Mouse (Mus musculus) retina, postnatal 1 day (tissue): ENCODE data around the gene Elf2.
"Not testable (repeated sequence)": the region's sequence is repeated elsewhere in the genome, so short reads cannot be mapped to it uniquely, and the experiment has no call there.

ENCODE experiments used
- DNase-seq: peaks from one replicate; pipeline ENCODE4 v3.0.0-alpha.2; 2012

Gene Elf2

GRCm38 (mm10) chr3:51358660-51359557 is 18.4 kb upstream of the Elf2 start:
- peak; percentile 70 for DNase-seq

- DNase-seq: peak; percentile 64
Measured at GRCm38 (mm10) chr3:51358181-51358580, 17.7 kb upstream of the Elf2 start.

DNA sequence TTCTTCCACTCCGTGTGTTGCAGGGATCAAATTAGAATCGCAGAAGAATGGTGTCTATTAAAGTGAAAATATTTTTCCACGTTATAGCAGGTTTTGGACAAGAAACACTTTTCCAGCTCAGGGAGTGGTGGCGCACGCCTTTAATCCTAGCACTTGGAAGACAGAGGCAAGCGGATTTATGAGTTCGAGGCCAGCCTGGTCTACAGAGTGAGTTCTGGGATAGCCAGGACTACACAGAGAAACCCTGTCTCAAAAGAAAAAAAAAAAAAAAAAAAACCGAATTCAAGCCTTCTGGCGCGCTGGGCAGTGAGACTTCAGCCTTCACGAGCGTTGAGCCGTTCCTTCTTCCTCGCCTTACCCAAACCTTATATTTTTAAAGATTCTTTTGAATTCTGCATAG is 17.2 kb upstream of the Elf2 start:
- no peak for DNase-seq

GRCm38 (mm10) chr3:51357078-51357477 is 16.6 kb upstream of the Elf2 start:
- DNase-seq: no peak

DNA sequence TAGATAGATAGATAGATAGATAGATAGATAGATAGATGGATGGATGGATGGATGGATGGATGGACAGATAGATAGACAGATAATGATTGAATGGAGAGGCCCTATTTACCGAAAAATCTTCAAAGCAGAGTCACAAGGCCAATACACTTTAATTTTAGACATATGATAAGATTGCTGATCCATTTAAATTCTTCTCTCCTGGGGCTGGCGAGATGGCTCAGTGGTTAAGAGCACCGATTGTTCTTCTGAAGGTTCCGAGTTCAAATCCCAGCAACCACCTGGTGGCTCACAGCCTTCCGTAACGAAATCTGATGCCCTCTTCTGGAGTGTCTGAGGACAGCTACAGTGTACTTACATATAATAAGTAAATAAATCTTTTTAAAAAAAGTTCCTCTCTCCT is 14.5 kb upstream of the Elf2 start:
- not testable (repeated sequence) for DNase-seq

- no peak for DNase-seq
Measured at GRCm38 (mm10) chr3:51354034-51354427, 13.6 kb upstream of the Elf2 start.

GRCm38 (mm10) chr3:51353325-51354033 is 13.0 kb upstream of the Elf2 start:
- DNase-seq: peak; percentile 62

DNA sequence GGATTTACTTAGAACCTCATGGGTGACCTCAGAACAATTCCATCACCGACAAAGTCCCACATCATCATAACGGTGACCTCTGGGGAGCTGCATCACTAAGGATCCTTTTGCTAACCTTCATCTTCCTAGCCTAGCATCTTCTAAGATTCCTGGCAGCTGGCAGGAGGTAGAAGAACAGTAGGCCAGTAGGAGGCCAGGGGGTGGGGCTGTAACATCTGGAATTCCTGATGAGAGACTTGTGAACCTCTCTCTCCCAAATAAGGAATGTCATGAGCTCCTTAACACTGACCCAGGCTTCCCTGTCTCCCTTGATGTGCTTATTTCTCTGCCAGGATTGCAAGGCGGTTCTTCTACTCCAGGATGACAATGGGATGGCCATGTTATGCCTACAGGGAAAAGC is 10.3 kb upstream of the Elf2 start:
- no peak for DNase-seq

GRCm38 (mm10) chr3:51348646-51349238 is 8.3 kb upstream of the Elf2 start:
- no peak for DNase-seq

GRCm38 (mm10) chr3:51345017-51345416 is 4.6 kb upstream of the Elf2 start:
- not testable (repeated sequence) for DNase-seq

DNA sequence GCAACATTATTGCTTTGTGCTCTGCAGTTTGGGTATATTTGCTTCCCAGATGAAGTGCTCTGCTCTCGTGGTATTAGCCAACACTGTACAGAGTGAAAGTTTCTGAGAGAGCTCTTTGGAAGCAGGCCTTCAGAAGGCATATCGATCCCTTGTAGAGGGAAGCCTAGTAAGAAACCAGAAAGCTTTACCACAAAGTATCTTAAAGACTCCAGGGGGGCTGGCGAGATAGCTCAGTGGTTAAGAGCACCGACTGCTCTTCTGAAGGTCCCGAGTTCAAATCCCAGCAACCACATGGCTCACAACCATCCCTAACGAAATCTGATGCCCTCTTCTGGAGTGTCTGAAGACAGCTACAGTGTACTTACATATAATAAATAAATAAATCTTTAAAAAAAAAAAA is 3.7 kb upstream of the Elf2 start:
- DNase-seq: not testable (repeated sequence)

- DNase-seq: no peak
Measured at GRCm38 (mm10) chr3:51343260-51343659, 2.8 kb upstream of the Elf2 start.

- no peak for DNase-seq
Measured at GRCm38 (mm10) chr3:51342152-51342551, 1.7 kb upstream of the Elf2 start.

- peak; percentile 94 for DNase-seq
Measured at GRCm38 (mm10) chr3:51341268-51342081, 1.0 kb upstream of the Elf2 start.

DNA sequence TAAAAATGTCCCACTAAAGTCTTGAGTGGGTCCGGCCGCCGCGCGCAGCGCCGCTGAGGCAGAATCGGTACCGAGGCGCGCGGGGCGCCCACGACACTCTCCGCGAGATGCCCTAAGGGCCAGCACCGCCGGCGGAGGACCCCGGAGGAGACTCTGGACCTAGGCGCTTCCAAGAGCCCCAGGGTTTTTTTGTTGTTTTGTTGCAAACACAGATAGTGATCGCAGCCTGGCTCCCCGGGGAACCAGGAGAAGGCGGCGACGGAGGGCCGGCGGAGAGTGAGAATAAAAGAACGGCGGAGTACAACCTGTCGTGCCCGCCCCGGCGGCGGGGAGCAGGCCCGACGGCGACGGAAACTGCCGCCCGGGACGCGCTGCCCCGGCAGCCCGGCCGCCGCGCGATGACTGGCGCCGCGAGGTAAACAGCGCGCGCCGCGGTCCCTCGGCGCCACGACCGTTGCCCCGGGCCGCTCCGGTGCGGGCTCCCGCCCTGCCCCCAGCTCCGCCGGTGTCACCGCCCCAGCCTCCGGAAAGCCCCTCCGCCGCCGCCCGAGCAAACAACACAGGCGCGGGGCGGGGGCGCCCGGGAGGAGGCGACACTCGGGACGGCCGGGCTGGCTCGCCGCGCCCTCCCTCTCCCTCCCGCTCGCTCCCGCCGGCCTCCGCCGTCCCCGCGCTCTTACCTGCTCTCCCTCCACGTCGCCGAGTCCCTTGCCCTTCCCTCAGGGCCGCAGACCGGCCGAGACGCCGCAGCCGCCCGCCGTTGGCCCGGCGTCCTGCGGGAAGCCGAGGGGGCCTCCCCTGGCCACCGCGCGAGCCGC is 520 bp downstream of the Elf2 start:
- DNase-seq: peak; percentile 47

DNA sequence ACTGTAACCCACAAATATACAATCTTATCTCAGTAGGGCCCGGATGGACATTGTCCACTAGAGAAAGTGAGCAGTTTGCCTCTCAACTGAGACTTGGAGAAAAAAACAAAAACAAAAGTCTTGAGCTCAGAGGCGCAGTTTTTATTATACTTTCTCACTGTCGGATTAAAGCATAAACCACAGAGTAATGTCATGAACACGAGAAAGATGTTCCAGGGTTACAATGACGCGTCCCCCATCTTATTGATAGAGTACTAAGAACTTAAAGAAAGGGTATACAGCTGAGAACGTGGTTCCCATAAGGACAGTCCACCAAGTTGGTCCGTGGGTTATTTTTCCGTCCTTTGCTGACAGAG is 1.1 kb downstream of the Elf2 start:
- peak; percentile 22 for DNase-seq

GRCm38 (mm10) chr3:51335378-51335777 is 5.1 kb downstream of the Elf2 start:
- no peak for DNase-seq

DNA sequence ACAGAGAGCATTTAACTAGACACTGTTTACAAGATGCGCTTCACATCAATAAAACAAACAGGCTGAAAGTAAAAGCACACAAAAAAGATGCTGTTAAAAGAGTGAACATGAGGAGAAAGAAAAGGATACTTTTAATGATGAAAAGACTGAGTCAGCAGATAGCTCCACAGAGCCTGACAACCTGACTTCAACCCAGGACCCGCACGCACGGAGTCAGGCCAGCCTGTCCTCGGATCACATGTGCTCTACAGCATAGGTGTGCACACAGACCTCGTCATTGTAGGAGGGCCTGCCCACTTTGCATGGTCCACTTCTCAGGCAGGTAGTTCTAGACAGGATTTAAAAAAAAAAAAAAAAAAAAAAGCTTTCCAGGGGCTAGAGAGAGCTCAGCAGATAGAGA is 6.5 kb downstream of the Elf2 start:
- no peak for DNase-seq

GRCm38 (mm10) chr3:51333234-51333889 is 7.1 kb downstream of the Elf2 start:
- no peak for DNase-seq

GRCm38 (mm10) chr3:51330086-51330485 is 10.4 kb downstream of the Elf2 start:
- DNase-seq: no peak

DNA sequence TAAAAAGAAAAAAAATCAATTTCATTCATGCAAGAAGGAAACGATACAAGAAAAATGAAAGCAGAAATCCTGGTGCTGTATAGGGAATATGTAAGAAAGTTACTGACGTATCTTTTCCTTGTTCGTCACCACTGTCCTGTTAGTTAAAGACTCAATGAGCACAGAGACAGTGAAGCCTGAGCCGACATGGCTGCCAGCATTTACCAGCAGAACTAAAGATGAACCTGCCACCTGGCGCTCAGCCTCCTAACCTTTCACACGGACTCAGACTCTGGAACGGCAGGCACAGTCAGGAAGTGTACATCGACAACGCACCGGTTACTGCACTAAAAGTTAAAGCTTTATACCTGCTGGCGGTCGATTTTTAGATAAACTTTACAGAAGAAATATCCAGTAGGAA is 11.9 kb downstream of the Elf2 start:
- no peak for DNase-seq

DNA sequence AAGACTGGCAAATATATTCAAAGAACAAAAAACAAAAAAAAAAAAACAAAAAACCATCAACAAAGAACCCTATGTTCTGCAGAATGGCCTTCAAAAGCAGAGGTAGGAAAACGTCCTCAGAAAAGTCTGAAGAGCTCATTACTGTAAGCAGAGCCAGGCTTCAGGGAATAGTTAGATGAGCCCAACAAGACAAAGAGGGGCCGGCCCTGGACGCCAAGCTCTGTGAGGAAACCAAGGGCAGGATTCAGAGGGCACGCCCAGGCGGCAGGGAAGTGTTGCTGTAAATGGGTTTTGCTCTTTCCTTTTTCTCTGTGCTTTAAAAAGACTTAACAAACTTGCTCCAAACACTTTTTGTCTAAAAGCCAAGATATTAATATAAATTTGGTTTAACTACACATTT is 12.6 kb downstream of the Elf2 start:
- DNase-seq: no peak
